Mouse (Mus musculus) ES-E14 (cell line): Measurements from ENCODE around the gene Gm17617.

Source experiments
- CHD2 ChIP-seq: IDR thresholded peaks from 2 replicates; pipeline ENCODE4 v1.6.1; 2014; ENCODE audit warnings: mild to moderate bottlenecking, low read depth, low read length, inconsistent platforms
- HCFC1 ChIP-seq: IDR thresholded peaks from 2 replicates; pipeline ENCODE4 v1.6.1; 2012; ENCODE audit warnings: low read length, inconsistent platforms, borderline replicate concordance; ENCODE audit not compliant: insufficient read depth
- MAFK ChIP-seq: IDR thresholded peaks from 2 replicates; pipeline ENCODE4 v1.6.1; 2014; ENCODE audit warnings: mild to moderate bottlenecking, low read depth, low read length, inconsistent platforms; ENCODE audit not compliant: insufficient read depth
- ZC3H11A ChIP-seq: IDR thresholded peaks from 2 replicates; pipeline ENCODE4 v1.6.1; 2012; ENCODE audit warnings: low read depth, mild to moderate bottlenecking, inconsistent platforms, low read length, borderline replicate concordance
- ZNF384 ChIP-seq: IDR thresholded peaks from 2 replicates; pipeline ENCODE4 v1.6.1; 2012; ENCODE audit warnings: low read depth, low read length, inconsistent platforms

DNA sequence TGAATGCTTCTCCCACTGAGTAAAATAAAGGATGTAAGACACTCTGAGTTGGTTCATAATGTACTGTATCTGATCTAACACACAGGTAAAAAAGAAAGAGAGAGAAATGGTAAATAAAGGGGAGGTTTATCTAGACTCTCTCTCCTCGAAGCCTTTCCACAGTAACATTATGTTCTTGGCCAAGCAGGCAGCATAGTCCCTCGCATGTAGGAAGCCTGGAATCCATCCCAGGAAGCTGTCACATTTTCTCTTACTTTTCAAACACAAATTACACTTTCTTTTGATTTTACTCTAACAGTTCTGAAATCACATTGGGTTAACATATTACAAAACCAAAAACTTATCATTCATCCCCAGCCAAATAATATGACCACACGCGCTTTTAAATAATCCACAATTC is 40.8 kb downstream of the Gm17617 start:
- TF ChIP-seq ZC3H11A = no peak
- no peak for TF ChIP-seq HCFC1
- TF ChIP-seq MAFK = no peak
- no peak for TF ChIP-seq ZNF384
- TF ChIP-seq CHD2 = no peak
